Mouse (Mus musculus): ENCODE measurements around the gene Ank3.

- TF ChIP-seq CTCF (IDR thresholded peaks at IDR 0.05; ENCODE audit: borderline replicate concordance, extremely low read depth, insufficient read depth, insufficient read length) = peak; percentile 17; the same call in 1 of the 2 replicates
- no peak for TF ChIP-seq POLR2A (IDR thresholded peaks at IDR 0.05; ENCODE audit: borderline replicate concordance, extremely low read depth, insufficient read depth, insufficient read length, poor library complexity, severe bottlenecking)
Observed at GRCm38 (mm10) chr10:70004058-70004457, 605.5 kb downstream of the Ank3 start.

Measured in brain, embryonic 14.5 days (tissue).